Mouse (Mus musculus): ENCODE results near the gene Gm17387.

- TF ChIP-seq HCFC1 (IDR thresholded peaks at IDR 0.05; ENCODE audit: borderline replicate concordance, insufficient read depth, low read length) (no peak), ZC3H11A (IDR thresholded peaks at IDR 0.05; ENCODE audit: borderline replicate concordance, low read depth, low read length) (no peak), ZNF384 (IDR thresholded peaks at IDR 0.05; ENCODE audit: low read depth, low read length) (no peak)
Measured at GRCm38 (mm10) chr7:140981704-140982103, 47.2 kb upstream of the Gm17387 start.

All from ES-E14 (cell line).